ENCODE assay signal across 13 mouse cellular contexts in the genomic region with DNA sequence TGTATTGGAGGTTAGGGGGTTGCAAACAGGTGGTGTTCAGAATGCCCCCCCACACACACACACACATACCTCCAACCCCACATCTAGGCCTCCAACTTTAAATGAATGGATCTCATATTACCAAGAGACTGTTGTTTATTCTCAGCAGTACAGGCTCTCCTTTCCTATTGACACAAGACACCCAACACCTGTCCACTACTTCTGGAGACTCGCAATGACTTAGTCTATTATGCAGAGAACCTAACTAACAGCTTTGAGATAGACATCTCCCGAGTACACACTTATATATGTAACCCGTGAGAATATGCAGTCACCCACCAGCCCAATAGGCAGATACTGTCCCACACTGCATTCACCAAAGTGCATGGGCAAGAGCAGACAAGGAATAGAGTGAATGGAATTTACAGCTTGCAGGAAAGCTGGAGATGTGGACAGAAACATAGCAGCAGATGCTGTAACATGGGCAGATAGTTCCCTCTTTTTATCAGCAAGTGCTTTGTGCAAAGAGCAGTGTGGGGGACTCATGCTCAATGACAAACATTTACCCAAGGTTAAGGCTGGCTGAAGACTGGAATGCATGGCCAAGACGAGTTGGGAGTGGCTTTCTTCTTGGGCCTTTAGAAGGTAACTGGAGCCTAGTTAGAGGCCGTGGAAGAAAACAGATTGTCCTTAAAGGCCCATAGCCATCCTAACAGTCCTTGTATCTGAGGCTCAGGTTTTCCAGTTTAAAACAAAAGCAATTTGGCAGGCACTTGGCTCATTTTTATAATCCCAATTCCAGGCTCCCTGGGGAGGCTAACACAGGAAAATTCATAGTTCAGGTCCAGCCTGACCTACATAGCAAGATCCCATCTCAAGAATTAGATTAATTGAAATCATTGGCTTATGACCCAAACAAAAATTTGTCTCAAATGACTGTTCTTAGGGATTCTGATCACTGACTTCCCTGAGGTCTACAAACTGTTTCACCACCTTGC.
DNase-seq lines count a peak whose midpoint lies in the region; ATAC-seq and TF ChIP-seq lines count a peak whose summit lies in the region.
"Had no signal": no experiment of that assay in that cellular context is flagged by ENCODE, and none has a peak within 500 bp of the region (broad histone marks: within the 10 kb centered on the region; RNA-seq: fewer than 3 reads in every experiment).

No protein-coding gene starts in this region.

- H3K4me1 ChIP-seq in heart, embryonic 13.5 days: peaks cover 51% of the 10 kb centered on the region
- H3K4me1 ChIP-seq in heart, embryonic 10.5 days: peaks cover 54% of the 10 kb centered on the region
- peaks cover 11% of the 10 kb centered on the region; the same call in 1 of the 2 replicates for H3K4me1 ChIP-seq in lung, embryonic 14.5 days (ENCODE audit: insufficient read depth)
- H3K4me1 ChIP-seq in lung, adult 2 months (ENCODE audit: control insufficient read depth, insufficient read depth, low read length): no peaks in the 10 kb centered on the region
- H3K4me1 ChIP-seq in embryonic facial prominence, embryonic 15.5 days: peaks cover 28% of the 10 kb centered on the region

- no peak overlapping the region for H3K9ac ChIP-seq in heart, embryonic 13.5 days
- H3K9ac ChIP-seq in lung, embryonic 14.5 days: no peak overlapping the region
- H3K9ac ChIP-seq in embryonic facial prominence, embryonic 15.5 days: no peak overlapping the region
- H3K9ac ChIP-seq: liver, embryonic 13.5 days; midbrain, embryonic 15.5 days had no signal

- 0 out of 2 replicates have a peak overlapping the region, but pooled peaks have one; percentile 51 for H3K27ac ChIP-seq in heart, embryonic 13.5 days (replicated peaks)
- H3K27ac ChIP-seq in heart, embryonic 10.5 days: no peak overlapping the region
- peak overlapping the region; percentile 52; the same call in 1 of the 2 replicates for H3K27ac ChIP-seq in lung, embryonic 14.5 days (ENCODE audit: low read depth)
- peak overlapping the region; percentile 22; the same call in 1 of the 2 replicates for H3K27ac ChIP-seq in embryonic facial prominence, embryonic 15.5 days (replicated peaks)
- H3K27ac ChIP-seq: liver, embryonic 13.5 days; midbrain, embryonic 15.5 days had no signal

- no peak overlapping the region for H3K4me3 ChIP-seq in heart, embryonic 13.5 days
- no peak overlapping the region for H3K4me3 ChIP-seq in heart, embryonic 10.5 days
- H3K4me3 ChIP-seq in lung, embryonic 14.5 days (ENCODE audit: low read depth, low read length): no peak overlapping the region
- H3K4me3 ChIP-seq in lung, adult 2 months (replicated peaks; ENCODE audit: extremely low read depth, low read depth, low read length): no peak overlapping the region
- no peak overlapping the region for H3K4me3 ChIP-seq in embryonic facial prominence, embryonic 15.5 days (replicated peaks)
- H3K4me3 ChIP-seq: liver, embryonic 13.5 days; midbrain, embryonic 15.5 days had no signal

- H3K27me3 ChIP-seq in heart, embryonic 13.5 days (replicated peaks): peaks cover 5% of the 10 kb centered on the region
- 0 out of 2 replicates have a peak, but pooled peaks cover 6% of the 10 kb centered on the region for H3K27me3 ChIP-seq in heart, embryonic 10.5 days (ENCODE audit: insufficient read depth, poor library complexity, severe bottlenecking)
- H3K27me3 ChIP-seq in lung, embryonic 14.5 days (ENCODE audit: insufficient read depth, low read length): no peaks in the 10 kb centered on the region
- no peaks in the 10 kb centered on the region for H3K27me3 ChIP-seq in embryonic facial prominence, embryonic 15.5 days

- TF ChIP-seq POLR2A in lung, adult 2 months (IDR thresholded peaks at IDR 0.05; ENCODE audit: borderline replicate concordance, extremely low read depth, low read depth, low read length): no peak

- H3K36me3 ChIP-seq in heart, embryonic 13.5 days: no peaks in the 10 kb centered on the region
- H3K36me3 ChIP-seq in heart, embryonic 10.5 days: no peaks in the 10 kb centered on the region
- no peaks in the 10 kb centered on the region for H3K36me3 ChIP-seq in lung, embryonic 14.5 days (ENCODE audit: insufficient read depth)
- no peaks in the 10 kb centered on the region for H3K36me3 ChIP-seq in embryonic facial prominence, embryonic 15.5 days
- H3K36me3 ChIP-seq: liver, embryonic 13.5 days; midbrain, embryonic 15.5 days had no signal

- 50% methylated on average over 5 of the region's 5 CpGs for WGBS in heart, embryonic 13.5 days
- 58% methylated on average over 5 of the region's 5 CpGs for WGBS in heart, embryonic 10.5 days
- 42% methylated on average over 5 of the region's 5 CpGs for WGBS in lung, embryonic 14.5 days
- WGBS in lung, adult 2 months: 66% methylated on average over 5 of the region's 5 CpGs
- 52% methylated on average over 5 of the region's 5 CpGs for WGBS in embryonic facial prominence, embryonic 15.5 days

- H3K4me2 ChIP-seq in heart, embryonic 13.5 days: no peak overlapping the region
- no peak overlapping the region for H3K4me2 ChIP-seq in lung, embryonic 14.5 days
- H3K4me2 ChIP-seq in embryonic facial prominence, embryonic 15.5 days (replicated peaks): no peak overlapping the region
- H3K4me2 ChIP-seq: liver, embryonic 13.5 days; midbrain, embryonic 15.5 days had no signal

- DNase-seq in heart, embryonic 10.5 days (ENCODE audit: low spot score): no peak
- no peak for DNase-seq in lung, embryonic 14.5 days
- DNase-seq in lung, adult 2 months: no peak
- peak; percentile 27 for DNase-seq in testis, postnatal 14 days (ENCODE audit: low spot score)
- no peak for DNase-seq in thymus, postnatal 25 days
- DNase-seq: cerebellum, postnatal 14 days; heart, adult 11 months; liver, embryonic 13.5 days; lung, postnatal 36 days had no signal

- no peak for TF ChIP-seq CTCF in lung, embryonic 14.5 days (IDR thresholded peaks at IDR 0.05; ENCODE audit: low read depth)
- TF ChIP-seq CTCF in lung, adult 2 months (IDR thresholded peaks at IDR 0.05; ENCODE audit: insufficient read depth, low read length): no peak

- no peaks in the 10 kb centered on the region for H3K9me3 ChIP-seq in heart, embryonic 13.5 days
- H3K9me3 ChIP-seq in heart, embryonic 10.5 days: no peaks in the 10 kb centered on the region
- no peaks in the 10 kb centered on the region for H3K9me3 ChIP-seq in lung, embryonic 14.5 days (ENCODE audit: low read depth, low read length)
- no peaks in the 10 kb centered on the region for H3K9me3 ChIP-seq in embryonic facial prominence, embryonic 15.5 days (replicated peaks)
- H3K9me3 ChIP-seq: liver, embryonic 13.5 days; midbrain, embryonic 15.5 days had no signal

- ATAC-seq in heart, embryonic 13.5 days (ENCODE audit: extremely low read depth, insufficient number of reproducible peaks, low FRiP score, low TSS enrichment): no peak
- ATAC-seq in lung, embryonic 14.5 days (ENCODE audit: insufficient read depth): no peak
- 0 out of 2 replicates have a peak, but pooled peaks have one; percentile 44 for ATAC-seq in embryonic facial prominence, embryonic 15.5 days (ENCODE audit: insufficient number of reproducible peaks, low FRiP score, low TSS enrichment, low read depth)
- ATAC-seq: activated CD4-positive, CD25-positive, alpha-beta regulatory T cell, adult 4 months; midbrain, embryonic 15.5 days had no signal
